In the genomic region with DNA sequence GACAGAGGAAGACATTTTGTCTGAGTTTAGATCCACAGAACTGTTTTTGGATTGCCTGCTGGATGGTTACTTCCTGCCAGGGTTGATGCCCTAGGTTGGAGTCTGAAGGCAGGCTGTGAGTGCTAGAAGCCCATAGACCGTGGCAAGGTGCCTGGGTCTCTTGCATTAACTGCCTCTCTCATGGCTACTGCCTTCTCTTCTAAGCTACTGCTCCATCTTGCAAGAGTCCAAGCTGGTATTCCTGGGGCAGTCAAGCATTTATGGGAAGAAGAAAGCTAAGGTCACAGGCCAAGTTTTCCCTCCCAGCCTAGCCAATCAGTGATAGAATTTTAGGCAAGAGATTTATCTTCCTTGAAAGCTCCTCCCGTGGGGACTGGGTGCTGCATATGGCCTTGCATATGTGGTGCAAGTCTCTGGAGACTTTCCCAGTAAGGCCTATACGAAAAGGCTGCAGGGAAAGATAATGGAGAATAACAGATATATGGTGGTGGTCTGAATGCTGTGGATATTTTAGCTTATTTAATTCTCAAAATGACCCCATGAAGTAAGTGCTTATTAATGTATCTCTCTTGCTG, we compare ENCODE assay signal across 11 mouse cellular contexts. TPM values are rescaled to one million over a fixed set of nuclear protein-coding genes. Genes with fewer than 3 reads are reported as not detected.
DNase-seq lines count a peak whose midpoint lies in the region; ATAC-seq and TF ChIP-seq lines count a peak whose summit lies in the region.
"Had no signal": no experiment of that assay in that cellular context is flagged by ENCODE, and none has a peak within 500 bp of the region (broad histone marks: within the 10 kb centered on the region; RNA-seq: fewer than 3 reads in every experiment).

No protein-coding gene starts in this region.

- no peak overlapping the region for H3K4me3 ChIP-seq in forebrain, embryonic 14.5 days (ENCODE audit: low read depth, low read length)
- no peak overlapping the region for H3K4me3 ChIP-seq in forebrain, embryonic 10.5 days
- no peak overlapping the region for H3K4me3 ChIP-seq in kidney, embryonic 15.5 days (replicated peaks)
- H3K4me3 ChIP-seq in testis, adult 2 months (ENCODE audit: control insufficient read depth, low read depth, low read length), result no peak overlapping the region
- no peak overlapping the region for H3K4me3 ChIP-seq in neural tube, embryonic 15.5 days (replicated peaks)

- TF ChIP-seq POLR2A in testis, adult 2 months (IDR thresholded peaks at IDR 0.05; ENCODE audit: control insufficient read depth, low read depth, low read length), result no peak

- no peak for ATAC-seq in forebrain, embryonic 14.5 days
- no peak for ATAC-seq in kidney, embryonic 15.5 days (replicated peaks; ENCODE audit: low FRiP score)
- ATAC-seq in neural tube, embryonic 15.5 days (ENCODE audit: low FRiP score), result no peak
- ATAC-seq: lung, postnatal 0 days had no signal

- H3K4me2 ChIP-seq in forebrain, embryonic 14.5 days (ENCODE audit: low read length), result no peak overlapping the region
- no peak overlapping the region for H3K4me2 ChIP-seq in kidney, embryonic 15.5 days
- no peak overlapping the region for H3K4me2 ChIP-seq in neural tube, embryonic 15.5 days

- no peaks in the 10 kb centered on the region for H3K27me3 ChIP-seq in forebrain, embryonic 14.5 days (replicated peaks; ENCODE audit: control insufficient read depth, insufficient read depth, low read length)
- 0 out of 2 replicates have a peak, but pooled peaks cover 11% of the 10 kb centered on the region for H3K27me3 ChIP-seq in forebrain, embryonic 10.5 days (ENCODE audit: poor library complexity, severe bottlenecking)
- no peaks in the 10 kb centered on the region for H3K27me3 ChIP-seq in kidney, embryonic 15.5 days
- H3K27me3 ChIP-seq in testis, adult 2 months (ENCODE audit: control insufficient read depth, insufficient read depth, low read length), result no peaks in the 10 kb centered on the region
- H3K27me3 ChIP-seq in neural tube, embryonic 15.5 days (replicated peaks), result no peaks in the 10 kb centered on the region

- peak; percentile 42 for DNase-seq in forebrain, embryonic 14.5 days (ENCODE audit: low spot score)
- no peak for DNase-seq in forebrain, embryonic 10.5 days (ENCODE audit: extremely low spot score, low spot score)
- no peak for DNase-seq in kidney, postnatal 36 days
- no peak for DNase-seq in testis, postnatal 10 days (ENCODE audit: low spot score)
- no peak for DNase-seq in right cerebral cortex, postnatal 10 days (ENCODE audit: low spot score in 2 of 2)
- DNase-seq: adrenal gland, postnatal 36 days; kidney, postnatal 14 days had no signal

- no peak overlapping the region for H3K9ac ChIP-seq in forebrain, embryonic 14.5 days (ENCODE audit: low read length)
- H3K9ac ChIP-seq in kidney, embryonic 15.5 days, result no peak overlapping the region
- H3K9ac ChIP-seq in neural tube, embryonic 15.5 days (replicated peaks), result no peak overlapping the region

- H3K4me1 ChIP-seq in forebrain, embryonic 14.5 days (ENCODE audit: control insufficient read depth, insufficient read depth, low read length), result peaks cover 18% of the 10 kb centered on the region
- H3K4me1 ChIP-seq in forebrain, embryonic 10.5 days, result peaks cover 38% of the 10 kb centered on the region
- peaks cover 81% of the 10 kb centered on the region for H3K4me1 ChIP-seq in kidney, embryonic 15.5 days
- peaks cover 21% of the 10 kb centered on the region for H3K4me1 ChIP-seq in testis, adult 2 months (ENCODE audit: control insufficient read depth, insufficient read depth, low read length)
- H3K4me1 ChIP-seq in neural tube, embryonic 15.5 days, result peaks cover 62% of the 10 kb centered on the region

- no peaks in the 10 kb centered on the region for H3K36me3 ChIP-seq in forebrain, embryonic 14.5 days (ENCODE audit: control insufficient read depth, insufficient read depth, low read length)
- no peaks in the 10 kb centered on the region for H3K36me3 ChIP-seq in forebrain, embryonic 10.5 days (replicated peaks)
- no peaks in the 10 kb centered on the region for H3K36me3 ChIP-seq in kidney, embryonic 15.5 days
- no peaks in the 10 kb centered on the region for H3K36me3 ChIP-seq in testis, adult 2 months (ENCODE audit: control insufficient read depth, insufficient read depth, low read length)
- H3K36me3 ChIP-seq in neural tube, embryonic 15.5 days, result no peaks in the 10 kb centered on the region

- peak overlapping the region; percentile 61; the same call in 1 of the 2 replicates for H3K27ac ChIP-seq in forebrain, embryonic 14.5 days (ENCODE audit: low read depth, low read length)
- no peak overlapping the region for H3K27ac ChIP-seq in forebrain, embryonic 10.5 days
- H3K27ac ChIP-seq in kidney, embryonic 15.5 days, result peak overlapping the region; percentile 85
- peak overlapping the region; percentile 49 for H3K27ac ChIP-seq in testis, adult 2 months (ENCODE audit: control insufficient read depth, insufficient read depth, low read depth, low read length)
- peak overlapping the region; percentile 94; the same call in 1 of the 2 replicates for H3K27ac ChIP-seq in neural tube, embryonic 15.5 days (replicated peaks)

- 65% methylated on average over 3 of the region's 3 CpGs for WGBS in forebrain, embryonic 14.5 days
- 89% methylated on average over 3 of the region's 3 CpGs for WGBS in forebrain, embryonic 10.5 days
- 39% methylated on average over 3 of the region's 3 CpGs for whole genome bisulfite sequencing in kidney, embryonic 15.5 days
- 50% methylated on average over 3 of the region's 3 CpGs for WGBS in neural tube, embryonic 15.5 days

- no peak for TF ChIP-seq CTCF in testis, adult 2 months (IDR thresholded peaks at IDR 0.05; ENCODE audit: control insufficient read depth, insufficient read depth, insufficient replicate concordance, low read depth, low read length)

- no peaks in the 10 kb centered on the region for H3K9me3 ChIP-seq in forebrain, embryonic 14.5 days (replicated peaks; ENCODE audit: control insufficient read depth, low read length)
- no peaks in the 10 kb centered on the region for H3K9me3 ChIP-seq in forebrain, embryonic 10.5 days
- no peaks in the 10 kb centered on the region for H3K9me3 ChIP-seq in kidney, embryonic 15.5 days (replicated peaks)
- H3K9me3 ChIP-seq in neural tube, embryonic 15.5 days (replicated peaks), result no peaks in the 10 kb centered on the region

RNA-seq across cellular contexts. Expression of a gene that starts 36.8 kb away (rescaled TPM):
- 1.3 and 1.5 TPM in 2 replicates for polyA plus RNA-seq in forebrain, embryonic 14.5 days (2014; fragmentation: Nextera tagmentation; extraction: Ambion mirVana)
- polyA plus RNA-seq in forebrain, embryonic 10.5 days (2016; fragmentation: Nextera tagmentation; extraction: Ambion mirVana), result 2.5 and 2.8 TPM in 2 replicates
- 8.8 and 9.4 TPM in 2 replicates for polyA plus RNA-seq in kidney, embryonic 15.5 days (2015; fragmentation: Nextera tagmentation; extraction: Ambion mirVana)
- 9.9 TPM in 2 replicates for polyA plus RNA-seq in testis, adult 2 months (2012; rRNA removed)
- polyA plus RNA-seq in neural tube, embryonic 15.5 days (2015; fragmentation: Nextera tagmentation; extraction: Ambion mirVana), result 4.1 and 5.3 TPM in 2 replicates
